Mouse (Mus musculus) neural tube, embryonic 14.5 days (tissue): ENCODE measurements at regions not wholly inside any gene's neighbourhood (a gene's known extent, or its start where the extent isn't known, plus 50 kb on each side); places are given as distances from the start of the nearest gene placed in this dataset.
A peak's percentile ranks its signal among the peaks of the same experiment; 100 is the strongest.
"Not testable (repeated sequence)": the region's sequence is repeated elsewhere in the genome, so short reads cannot be mapped to it uniquely, and the experiment has no call there.

ENCODE experiments used
- ATAC-seq: fragments of 200-750 bp; cut with Nextera tagmentation; 2 replicates; pipeline ENCODE4 v1.8.0; 2017; ENCODE audit warnings: low read depth, mild to moderate bottlenecking, moderate TSS enrichment, moderate library complexity
- H3K27ac ChIP-seq: fragments of 300-500 bp; sonication (generic); 2 replicates; pipeline ENCODE4 v1.5.1; 2014; ENCODE audit warnings: low read depth, mild to moderate bottlenecking, control low read depth, low read length, moderate library complexity, mixed read lengths
- H3K27me3 ChIP-seq: fragments of 300-500 bp; sonication (generic); 2 replicates; pipeline ENCODE4 v1.6.1; 2014; ENCODE audit warnings: low read length; ENCODE audit not compliant: control insufficient read depth, insufficient read depth
- H3K36me3 ChIP-seq: fragments of 300-500 bp; sonication (generic); 2 replicates; pipeline ENCODE4 v1.6.1; 2014; ENCODE audit warnings: low read length, mixed read lengths; ENCODE audit not compliant: control insufficient read depth, insufficient read depth
- H3K4me1 ChIP-seq: fragments of 300-500 bp; sonication (generic); 2 replicates; pipeline ENCODE4 v1.6.1; 2014; ENCODE audit warnings: low read length; ENCODE audit not compliant: control insufficient read depth, insufficient read depth
- H3K4me2 ChIP-seq: fragments of 300-500 bp; sonication (generic); 2 replicates; pipeline ENCODE4 v1.6.1; 2014; ENCODE audit warnings: mild to moderate bottlenecking, low read depth, low read length, control low read depth
- H3K4me3 ChIP-seq: fragments of 300-500 bp; sonication (generic); 2 replicates; pipeline ENCODE4 v1.5.1; 2014; ENCODE audit warnings: low read depth, low read length, control low read depth, mixed read lengths
- H3K9ac ChIP-seq: fragments of 300-500 bp; sonication (generic); replicated peaks from 2 replicates; pipeline ENCODE4 v1.6.1; 2014; ENCODE audit warnings: low read depth, mild to moderate bottlenecking, control low read depth, low read length, mixed read lengths
- H3K9me3 ChIP-seq: fragments of 300-500 bp; sonication (generic); 2 replicates; pipeline ENCODE4 v1.6.1; 2016; ENCODE audit warnings: low read length; ENCODE audit not compliant: control insufficient read depth
- WGBS: fragments of 180-500 bp; shearing (Covaris S2); extraction: QIAGEN DNeasy Blood & Tissue Kit; methylation state at CpG from one replicate; pipeline ENCODE4 v1.1.7; 2014; 5-methylcytosine and 5-hydroxymethylcytosine counted together

DNA sequence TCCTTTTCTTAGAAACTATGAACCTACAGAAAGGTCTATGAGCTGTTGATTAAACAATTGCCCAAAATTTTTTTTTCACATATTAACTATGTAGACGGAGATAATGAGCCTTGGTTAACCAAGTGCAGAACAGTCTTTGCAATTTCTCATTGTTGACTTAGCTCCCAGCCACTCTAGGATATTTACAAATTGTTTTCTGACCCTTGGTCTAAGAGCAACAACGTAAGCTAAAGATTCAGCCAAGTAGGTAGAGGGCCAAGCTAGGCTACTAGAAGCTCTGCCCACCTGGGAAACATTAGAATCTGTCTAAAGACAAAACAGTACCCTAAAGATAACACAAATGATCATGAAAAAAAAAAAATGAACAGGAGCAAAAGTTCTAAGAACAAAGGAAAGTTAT lies 67.5 kb upstream of the Map9 start:
- ATAC-seq, result no peak
- no peaks in the 10 kb centered on the region for H3K4me1 ChIP-seq
- 85% methylated on average over 2 of the region's 2 CpGs for WGBS
- H3K27me3 ChIP-seq, result no peaks in the 10 kb centered on the region
- H3K27ac ChIP-seq, result no peak overlapping the region
- H3K4me3 ChIP-seq, result no peak overlapping the region
- no peak overlapping the region for H3K9ac ChIP-seq
- no peaks in the 10 kb centered on the region for H3K9me3 ChIP-seq
- H3K36me3 ChIP-seq, result no peaks in the 10 kb centered on the region
- no peak overlapping the region for H3K4me2 ChIP-seq

DNA sequence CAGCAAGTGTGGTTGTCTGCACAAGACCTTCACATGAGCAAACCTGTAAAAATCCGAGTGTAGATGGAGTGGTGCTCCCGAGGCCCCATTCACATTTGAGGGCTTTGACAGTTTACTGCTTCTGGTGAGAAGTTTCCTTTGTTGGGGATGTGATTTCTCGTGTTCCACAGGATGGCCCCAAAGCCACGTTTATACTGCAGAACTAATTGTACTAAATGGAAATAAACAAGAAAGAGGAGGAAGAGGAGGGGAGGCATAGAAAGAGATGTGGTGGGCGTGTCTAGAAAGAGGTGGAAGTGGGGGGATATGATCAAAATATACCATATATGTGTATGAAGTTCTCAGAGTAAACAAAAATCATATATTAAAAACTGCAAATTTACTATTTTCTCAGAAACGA lies 68.8 kb upstream of the Map9 start:
- no peak overlapping the region for H3K27ac ChIP-seq
- H3K9me3 ChIP-seq, result no peaks in the 10 kb centered on the region
- H3K27me3 ChIP-seq, result no peaks in the 10 kb centered on the region
- H3K9ac ChIP-seq, result no peak overlapping the region
- H3K4me2 ChIP-seq, result no peak overlapping the region
- no peak overlapping the region for H3K4me3 ChIP-seq
- 75% methylated on average over 6 of the region's 6 CpGs for WGBS
- H3K36me3 ChIP-seq, result no peaks in the 10 kb centered on the region
- no peak for ATAC-seq
- no peaks in the 10 kb centered on the region for H3K4me1 ChIP-seq

DNA sequence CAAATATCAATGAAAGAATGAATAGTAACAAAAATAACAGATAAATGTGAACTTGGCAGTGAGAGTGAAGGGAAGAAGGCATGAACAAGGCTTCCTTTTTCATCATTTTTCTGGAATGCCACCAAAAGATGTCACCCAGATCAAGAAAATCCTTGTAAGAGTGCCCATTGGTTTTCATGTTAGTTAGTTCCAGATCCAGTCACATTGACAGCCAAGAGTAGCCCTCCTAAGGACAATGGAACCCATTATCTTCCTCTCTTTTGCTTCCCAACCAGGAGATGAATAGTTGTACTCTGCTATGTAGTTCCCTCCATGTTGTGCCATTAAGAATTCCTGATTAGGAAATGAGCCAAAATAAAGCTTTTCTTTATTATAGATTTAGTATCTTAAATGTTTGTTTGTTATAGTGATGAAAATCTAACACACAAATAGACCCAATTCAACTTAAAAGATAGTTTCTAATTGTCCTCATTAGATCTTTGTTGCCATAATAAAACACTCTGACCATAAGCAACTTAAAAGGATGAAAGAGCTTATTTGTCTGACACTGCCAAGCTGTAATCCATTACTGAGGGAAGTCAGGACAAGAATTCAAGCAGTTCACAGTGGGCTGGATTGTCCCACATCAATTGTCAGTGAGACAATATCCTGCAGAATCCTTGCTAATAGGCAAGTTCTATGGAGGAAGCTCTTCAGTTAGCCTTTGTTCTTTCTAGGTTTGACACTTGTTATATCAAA lies 80.7 kb upstream of the Map9 start:
- Histone ChIP-seq H3K9ac (no peak overlapping the region), H3K27ac (no peak overlapping the region), H3K27me3 (no peaks in the 10 kb centered on the region), H3K4me1 (peaks cover 10% of the 10 kb centered on the region; the same call in 1 of the 2 replicates), H3K36me3 (no peaks in the 10 kb centered on the region), H3K9me3 (no peaks in the 10 kb centered on the region), H3K4me3 (no peak overlapping the region), H3K4me2 (no peak overlapping the region)
- no peak for ATAC-seq

DNA sequence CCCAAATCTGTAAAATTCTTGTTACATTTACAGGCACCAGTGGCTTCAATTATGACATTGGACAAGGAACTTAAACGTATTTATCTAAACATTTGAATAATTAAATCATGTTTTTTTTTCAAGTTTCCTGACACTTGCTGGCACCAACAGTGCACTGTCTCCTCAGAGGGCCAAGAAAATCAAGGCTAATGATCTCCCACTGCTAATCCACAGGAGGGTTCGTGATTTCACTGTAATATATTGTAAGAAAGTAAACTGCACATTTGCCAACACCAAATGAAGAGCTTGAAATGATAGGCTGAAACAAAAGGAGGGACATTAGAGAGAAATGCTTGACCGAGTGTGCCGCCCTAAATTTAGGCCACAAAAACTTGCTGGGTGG lies 82.0 kb upstream of the Map9 start:
- H3K27me3 ChIP-seq, result no peaks in the 10 kb centered on the region
- peaks cover 10% of the 10 kb centered on the region; the same call in 1 of the 2 replicates for H3K4me1 ChIP-seq
- H3K27ac ChIP-seq, result no peak overlapping the region
- no peak overlapping the region for H3K9ac ChIP-seq
- WGBS, result 60% methylated on average over 4 of the region's 4 CpGs
- ATAC-seq, result peak; percentile 54; the same call in 1 of the 2 replicates
- H3K4me3 ChIP-seq, result no peak overlapping the region
- H3K4me2 ChIP-seq, result no peak overlapping the region
- H3K36me3 ChIP-seq, result no peaks in the 10 kb centered on the region
- no peaks in the 10 kb centered on the region for H3K9me3 ChIP-seq

DNA sequence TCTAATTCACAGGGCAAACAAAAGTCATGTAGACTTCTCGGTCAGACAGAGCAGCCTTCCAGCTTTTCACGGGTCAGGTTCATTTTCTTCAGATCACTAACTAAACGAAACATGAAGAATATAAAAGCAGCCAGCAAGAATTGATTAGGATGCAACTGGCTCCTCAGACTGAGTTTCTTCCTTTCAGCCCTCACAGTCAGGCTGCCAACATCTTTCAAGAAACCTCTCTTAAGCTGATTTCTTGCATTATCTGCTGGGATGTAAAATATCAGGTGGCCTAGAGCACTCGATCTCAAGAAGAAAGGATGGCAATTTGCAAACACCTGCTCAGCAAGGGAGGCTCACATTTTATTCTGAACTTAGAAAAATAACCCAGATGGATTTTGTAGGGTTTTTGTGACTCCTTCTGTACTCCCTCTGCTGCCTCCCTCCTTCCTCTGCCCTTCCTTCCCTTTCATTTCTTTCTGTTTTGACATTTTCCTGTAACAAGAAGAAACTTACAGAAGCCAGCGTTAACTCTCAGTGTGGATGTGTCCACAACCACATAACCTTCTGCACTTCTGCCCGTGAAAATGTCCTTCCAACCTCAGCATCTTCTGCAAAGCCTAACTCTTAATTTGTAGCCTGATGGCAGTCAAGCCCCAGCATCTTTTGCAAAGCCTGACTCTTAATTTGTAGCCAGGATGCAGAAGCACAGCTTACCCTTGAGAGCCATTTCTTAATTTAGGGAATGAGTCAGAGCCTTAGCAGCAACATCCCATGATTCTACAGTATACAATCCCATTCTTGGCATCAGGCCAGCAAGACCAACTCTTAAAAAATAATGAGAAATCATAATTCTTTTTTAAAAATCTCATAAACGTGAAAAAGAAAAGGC lies 82.7 kb upstream of the Map9 start:
- no peak overlapping the region for H3K4me2 ChIP-seq
- H3K27ac ChIP-seq, result peak overlapping the region; percentile 11; the same call in 1 of the 2 replicates
- H3K9me3 ChIP-seq, result no peaks in the 10 kb centered on the region
- no peaks in the 10 kb centered on the region for H3K36me3 ChIP-seq
- peaks cover 10% of the 10 kb centered on the region; the same call in 1 of the 2 replicates for H3K4me1 ChIP-seq
- 55% methylated on average over 7 of the region's 7 CpGs for WGBS
- no peak overlapping the region for H3K4me3 ChIP-seq
- ATAC-seq, result peak; percentile 90
- H3K9ac ChIP-seq, result no peak overlapping the region
- H3K27me3 ChIP-seq, result no peaks in the 10 kb centered on the region

DNA sequence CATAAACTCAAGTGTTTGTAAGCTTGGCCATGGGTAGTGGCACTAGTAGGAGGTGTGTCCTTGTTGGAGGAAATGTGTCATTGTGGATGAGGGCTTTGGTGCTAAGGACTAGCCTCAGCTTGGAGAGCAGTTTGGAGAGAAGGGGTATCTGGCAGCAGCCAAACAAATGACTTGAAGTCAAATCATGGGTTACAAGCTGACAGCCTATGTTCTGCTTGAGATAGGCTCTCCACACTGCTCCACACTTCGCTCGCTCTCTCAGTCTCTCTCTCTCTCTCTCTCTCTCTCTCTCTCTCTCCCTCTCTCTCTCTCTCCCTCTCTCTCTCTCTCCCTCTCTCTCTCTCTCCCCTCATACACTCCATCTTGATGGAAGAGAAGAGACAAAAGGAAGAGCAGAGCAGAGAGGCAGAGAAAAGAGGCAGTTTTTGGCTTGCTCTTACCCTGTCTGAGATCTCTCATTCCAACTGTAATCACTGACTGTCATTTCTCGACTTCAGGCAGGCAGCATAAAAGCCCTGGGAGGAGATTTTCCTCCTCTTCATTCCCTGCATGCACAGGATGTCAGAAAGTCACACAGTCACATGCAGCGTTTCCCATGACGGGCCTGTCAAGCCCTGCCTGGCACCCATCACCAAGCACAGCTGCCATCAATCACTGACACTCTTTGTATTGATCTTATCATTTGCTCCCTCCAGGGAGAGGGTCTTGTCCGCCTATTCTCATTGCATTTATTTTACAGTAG lies 83.5 kb upstream of the Map9 start:
- H3K4me2 ChIP-seq, result no peak overlapping the region
- no peaks in the 10 kb centered on the region for H3K36me3 ChIP-seq
- peak; percentile 57; the same call in 1 of the 2 replicates for ATAC-seq
- no peak overlapping the region for H3K4me3 ChIP-seq
- WGBS, result 51% methylated on average over 6 of the region's 6 CpGs
- no peaks in the 10 kb centered on the region for H3K9me3 ChIP-seq
- H3K27ac ChIP-seq, result peak overlapping the region; percentile 11; the same call in 1 of the 2 replicates
- H3K9ac ChIP-seq, result no peak overlapping the region
- peaks cover 10% of the 10 kb centered on the region; the same call in 1 of the 2 replicates for H3K4me1 ChIP-seq
- H3K27me3 ChIP-seq, result no peaks in the 10 kb centered on the region

DNA sequence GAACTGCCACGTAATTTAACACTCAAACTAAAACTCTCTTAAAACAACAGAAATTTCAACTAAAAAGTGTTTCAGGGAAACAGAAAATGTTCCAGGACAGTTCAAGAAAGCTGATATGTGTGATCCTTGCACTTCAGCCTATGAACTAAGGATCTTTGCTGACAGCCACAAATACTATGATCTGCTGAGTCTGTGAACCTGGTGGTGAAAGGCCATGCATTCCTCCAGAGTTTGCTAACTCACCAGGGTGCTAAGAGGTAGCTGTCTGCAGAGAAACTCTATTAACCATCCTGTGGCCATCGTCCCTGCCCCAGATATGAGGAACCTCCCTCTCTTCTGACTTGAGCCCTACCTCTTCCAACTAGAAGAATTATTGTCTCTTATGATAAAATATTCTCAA lies 84.3 kb upstream of the Map9 start:
- H3K27me3 ChIP-seq, H3K9me3 ChIP-seq, H3K4me3 ChIP-seq, ATAC-seq, H3K27ac ChIP-seq, H3K36me3 ChIP-seq, H3K9ac ChIP-seq, H3K4me1 ChIP-seq, H3K4me2 ChIP-seq: not testable (repeated sequence)
- 93% methylated on average over 2 of the region's 2 CpGs for WGBS

DNA sequence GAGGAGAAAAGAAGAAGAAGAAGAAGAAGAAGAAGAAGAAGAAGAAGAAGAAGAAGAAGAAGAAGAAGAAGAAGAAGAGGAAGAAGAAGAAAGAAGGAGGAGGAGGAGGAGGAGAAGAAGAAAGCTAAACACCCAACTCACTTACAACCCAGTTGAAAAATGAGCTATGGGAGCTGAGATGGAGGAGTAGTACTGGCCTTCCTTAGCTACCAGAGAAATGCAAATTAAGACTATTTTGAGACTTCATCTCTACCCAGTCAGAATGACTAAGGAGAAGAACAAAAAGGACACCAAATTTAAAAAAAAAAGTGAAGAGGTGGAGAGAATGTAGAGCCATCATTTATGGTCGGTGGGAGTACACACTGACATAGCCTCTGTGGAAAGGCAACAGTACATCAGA lies 85.9 kb upstream of the Map9 start:
- ATAC-seq, result no peak
- no peaks in the 10 kb centered on the region for H3K36me3 ChIP-seq
- no peak overlapping the region for H3K27ac ChIP-seq
- no peaks in the 10 kb centered on the region for H3K27me3 ChIP-seq
- H3K4me1 ChIP-seq, result peaks cover 10% of the 10 kb centered on the region; the same call in 1 of the 2 replicates
- no peaks in the 10 kb centered on the region for H3K9me3 ChIP-seq
- H3K9ac ChIP-seq, result no peak overlapping the region
- H3K4me3 ChIP-seq, result no peak overlapping the region
- 89% methylated on average over 1 of the region's 1 CpGs for WGBS
- H3K4me2 ChIP-seq, result no peak overlapping the region
